ENCODE assay signal across 23 mouse cellular contexts in genomic region chr14:20039795-20040194, GRCm38 (mm10).
"Had no signal": no experiment of that assay in that cellular context is flagged by ENCODE, and none has a peak within 500 bp of the region (broad histone marks: within the 10 kb centered on the region; RNA-seq: fewer than 3 reads in every experiment).

No protein-coding gene starts in this region.

- DNase-seq: gastrocnemius, adult 2 months; gastrocnemius, postnatal 10 days; gastrocnemius, postnatal 25 days; heart, adult 2 months; heart, postnatal 10 days; heart, postnatal 4 days; kidney, adult 18-20 months; kidney, adult 8-10 months; kidney, postnatal 10 days; kidney, postnatal 25 days; kidney, postnatal 4 days; layer of hippocampus, adult 9-11 months; layer of hippocampus, postnatal 36 days; left cerebral cortex, postnatal 4 days had no signal

- H3K27ac ChIP-seq: gastrocnemius, adult 2 months; heart, adult 2 months; hindbrain, embryonic 13.5 days; hindbrain, embryonic 15.5 days; hindbrain, postnatal 0 days; limb, embryonic 13.5 days; limb, embryonic 15.5 days; liver, embryonic 12.5 days; liver, embryonic 14.5 days had no signal

- H3K4me3 ChIP-seq: gastrocnemius, adult 2 months; heart, adult 2 months; heart, embryonic 12.5 days; hindbrain, embryonic 13.5 days; hindbrain, embryonic 15.5 days; limb, embryonic 13.5 days; limb, embryonic 15.5 days; liver, embryonic 12.5 days had no signal

- ATAC-seq: hindbrain, postnatal 0 days; intestine, postnatal 0 days; liver, embryonic 12.5 days had no signal

- H3K36me3 ChIP-seq: heart, embryonic 12.5 days; hindbrain, embryonic 13.5 days; hindbrain, embryonic 15.5 days; limb, embryonic 13.5 days; limb, embryonic 15.5 days; liver, embryonic 12.5 days had no signal

- H3K9ac ChIP-seq: heart, embryonic 12.5 days; hindbrain, embryonic 13.5 days; hindbrain, embryonic 15.5 days; limb, embryonic 13.5 days; limb, embryonic 15.5 days; liver, embryonic 12.5 days; liver, embryonic 14.5 days had no signal

- H3K4me2 ChIP-seq: heart, embryonic 12.5 days; hindbrain, embryonic 13.5 days; hindbrain, embryonic 15.5 days; limb, embryonic 13.5 days; limb, embryonic 15.5 days; liver, embryonic 12.5 days had no signal

- H3K4me1 ChIP-seq: hindbrain, embryonic 15.5 days had no signal

- H3K27me3 ChIP-seq: heart, embryonic 12.5 days; hindbrain, embryonic 13.5 days; hindbrain, embryonic 15.5 days; limb, embryonic 13.5 days; limb, embryonic 15.5 days; liver, embryonic 12.5 days had no signal

- H3K9me3 ChIP-seq: heart, embryonic 12.5 days; hindbrain, embryonic 13.5 days; hindbrain, embryonic 15.5 days; limb, embryonic 13.5 days; limb, embryonic 15.5 days; liver, embryonic 12.5 days had no signal
